ENCODE assay signal across 12 mouse cellular contexts in genomic region chr3:52043847-52044246, GRCm38 (mm10).
DNase-seq lines count a peak whose midpoint lies in the region; ATAC-seq lines count a peak whose summit lies in the region.
"Had no signal": no experiment of that assay in that cellular context is flagged by ENCODE, and none has a peak within 500 bp of the region (broad histone marks: within the 10 kb centered on the region; RNA-seq: fewer than 3 reads in every experiment).

No protein-coding gene starts in this region.

- no peak overlapping the region for H3K9ac ChIP-seq in kidney, embryonic 14.5 days (ENCODE audit: low read depth, low read length)
- no peak overlapping the region for H3K9ac ChIP-seq in embryonic facial prominence, embryonic 12.5 days
- no peak overlapping the region for H3K9ac ChIP-seq in intestine, embryonic 16.5 days (ENCODE audit: low read depth, low read length)

- no peak for ATAC-seq in kidney, embryonic 14.5 days (ENCODE audit: low FRiP score, low TSS enrichment)
- no peak for ATAC-seq in embryonic facial prominence, embryonic 12.5 days (ENCODE audit: insufficient number of reproducible peaks, insufficient read depth, low FRiP score, low TSS enrichment)
- peak; percentile 17 for ATAC-seq in intestine, embryonic 16.5 days
- ATAC-seq in CD4-positive, CD25-positive, alpha-beta regulatory T cell, adult 4 months: no peak

- H3K27ac ChIP-seq in kidney, embryonic 14.5 days (ENCODE audit: low read depth, low read length): peak overlapping the region; percentile 43; the same call in 1 of the 2 replicates
- H3K27ac ChIP-seq in embryonic facial prominence, embryonic 12.5 days: peak overlapping the region; percentile 97
- peak overlapping the region; percentile 85 for H3K27ac ChIP-seq in intestine, embryonic 16.5 days (ENCODE audit: low read length)
- H3K27ac ChIP-seq: left cerebral cortex, adult 2 months had no signal

- H3K4me1 ChIP-seq in kidney, embryonic 14.5 days (ENCODE audit: control insufficient read depth, insufficient read depth, low read length): peaks cover 38% of the 10 kb centered on the region
- H3K4me1 ChIP-seq in embryonic facial prominence, embryonic 12.5 days: peaks cover 38% of the 10 kb centered on the region
- peaks cover 27% of the 10 kb centered on the region for H3K4me1 ChIP-seq in intestine, embryonic 16.5 days (ENCODE audit: control insufficient read depth, insufficient read depth, low read length)

- no peak overlapping the region for H3K4me2 ChIP-seq in kidney, embryonic 14.5 days (replicated peaks; ENCODE audit: low read depth, low read length)
- no peak overlapping the region for H3K4me2 ChIP-seq in embryonic facial prominence, embryonic 12.5 days (replicated peaks)
- H3K4me2 ChIP-seq in intestine, embryonic 16.5 days (ENCODE audit: low read depth, low read length): no peak overlapping the region

- H3K4me3 ChIP-seq in kidney, embryonic 14.5 days (ENCODE audit: low read length): no peak overlapping the region
- H3K4me3 ChIP-seq in embryonic facial prominence, embryonic 12.5 days: no peak overlapping the region
- H3K4me3 ChIP-seq in intestine, embryonic 16.5 days (ENCODE audit: low read length): no peak overlapping the region
- H3K4me3 ChIP-seq: left cerebral cortex, adult 2 months had no signal

- no peaks in the 10 kb centered on the region for H3K27me3 ChIP-seq in kidney, embryonic 14.5 days (ENCODE audit: control insufficient read depth, insufficient read depth, low read length)
- no peaks in the 10 kb centered on the region for H3K27me3 ChIP-seq in embryonic facial prominence, embryonic 12.5 days
- no peaks in the 10 kb centered on the region for H3K27me3 ChIP-seq in intestine, embryonic 16.5 days (replicated peaks; ENCODE audit: control insufficient read depth, insufficient read depth, low read length)

- no peaks in the 10 kb centered on the region for H3K36me3 ChIP-seq in kidney, embryonic 14.5 days (ENCODE audit: control insufficient read depth, insufficient read depth, low read length)
- no peaks in the 10 kb centered on the region for H3K36me3 ChIP-seq in embryonic facial prominence, embryonic 12.5 days
- H3K36me3 ChIP-seq in intestine, embryonic 16.5 days (ENCODE audit: control insufficient read depth, insufficient read depth, low read length): no peaks in the 10 kb centered on the region

- no peaks in the 10 kb centered on the region for H3K9me3 ChIP-seq in kidney, embryonic 14.5 days (ENCODE audit: control insufficient read depth, low read length)
- no peaks in the 10 kb centered on the region for H3K9me3 ChIP-seq in embryonic facial prominence, embryonic 12.5 days
- H3K9me3 ChIP-seq in intestine, embryonic 16.5 days (ENCODE audit: control insufficient read depth, low read length): no peaks in the 10 kb centered on the region

- WGBS in kidney, embryonic 14.5 days: 52% methylated on average over 4 of the region's 4 CpGs
- WGBS in embryonic facial prominence, embryonic 12.5 days: 50% methylated on average over 4 of the region's 4 CpGs
- 54% methylated on average over 4 of the region's 4 CpGs for WGBS in intestine, embryonic 16.5 days

- DNase-seq in kidney, adult 11 months: no peak
- peak; percentile 52 for DNase-seq in 416B (ENCODE audit: low read depth)
- DNase-seq in right cerebral cortex, adult 2 months (ENCODE audit: low spot score in 2 of 2): no peak
- no peak for DNase-seq in urinary bladder, adult 18-20 months (ENCODE audit: low spot score in 2 of 2)
- DNase-seq: cerebellum, adult 11 months; kidney, adult 18-20 months; thymus, postnatal 25 days had no signal

Comparison
In these comparisons a context has a peak if more than half of its experiments do, and no peak if none do; other contexts are left out.
1. H3K27ac ChIP-seq: peak in every context shown above with its lines; median percentile 97 in embryonic facial prominence, embryonic 12.5 days; 85 in intestine, embryonic 16.5 days; 43 in kidney, embryonic 14.5 days.